Mouse (Mus musculus) urinary bladder, postnatal 10 days (tissue): Measurements from ENCODE around the gene Nobox.

ENCODE experiments used
- DNase-seq: peaks from one replicate; pipeline ENCODE4 v3.0.0; 2022; ENCODE audit warnings: low spot score

Nobox gene

GRCm38 (mm10) chr6:43274123-43274522 lies 35.2 kb downstream of the Nobox start:
- no peak for DNase-seq

- DNase-seq: no peak
Observed at GRCm38 (mm10) chr6:43272597-43272996, 36.8 kb downstream of the Nobox start.

- DNase-seq: no peak
Observed at GRCm38 (mm10) chr6:43266356-43266755, 43.0 kb downstream of the Nobox start.

DNA sequence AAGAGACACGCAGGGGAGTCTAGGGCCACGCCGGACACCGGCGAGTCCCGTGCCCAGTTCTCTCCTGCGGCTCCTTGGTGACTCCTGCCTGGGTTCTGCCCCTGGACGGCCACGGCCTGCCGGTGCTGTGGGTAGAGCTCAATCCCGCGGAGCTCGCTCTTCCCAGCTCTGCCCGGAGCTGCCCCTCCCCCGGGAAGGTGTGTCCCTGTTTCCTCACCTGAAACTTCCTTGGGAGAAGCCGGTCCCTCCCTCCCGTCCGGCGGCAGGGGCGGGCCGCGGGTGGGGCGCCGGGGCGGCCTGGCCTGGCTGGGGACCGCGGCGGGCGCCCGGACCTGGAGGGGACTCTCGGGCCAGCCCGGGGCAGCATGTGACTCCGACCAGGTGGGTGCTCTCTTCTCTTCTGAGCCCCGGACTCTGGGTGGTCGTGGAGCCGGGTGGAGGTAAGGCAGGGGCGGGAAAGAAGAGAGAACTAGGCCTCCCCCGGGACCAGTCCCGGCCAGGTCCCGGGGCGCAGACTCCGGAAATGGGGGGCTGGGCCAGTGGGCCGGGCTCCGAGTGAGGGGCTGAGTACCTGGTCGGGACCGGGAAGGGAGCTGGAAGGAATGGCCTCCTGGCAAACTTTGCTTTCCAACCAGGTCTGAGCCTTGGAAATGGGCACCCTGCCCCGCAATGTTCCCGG lies 43.9 kb downstream of the Nobox start, which contains the start of gene Arhgef5:
Gene Arhgef5 (plus strand): TSS at position 220 of the 679 bp plus-strand sequence.
- DNase-seq: peak; percentile 19

GRCm38 (mm10) chr6:43260756-43261155 lies 48.6 kb downstream of the Nobox start:
- DNase-seq: no peak

DNA sequence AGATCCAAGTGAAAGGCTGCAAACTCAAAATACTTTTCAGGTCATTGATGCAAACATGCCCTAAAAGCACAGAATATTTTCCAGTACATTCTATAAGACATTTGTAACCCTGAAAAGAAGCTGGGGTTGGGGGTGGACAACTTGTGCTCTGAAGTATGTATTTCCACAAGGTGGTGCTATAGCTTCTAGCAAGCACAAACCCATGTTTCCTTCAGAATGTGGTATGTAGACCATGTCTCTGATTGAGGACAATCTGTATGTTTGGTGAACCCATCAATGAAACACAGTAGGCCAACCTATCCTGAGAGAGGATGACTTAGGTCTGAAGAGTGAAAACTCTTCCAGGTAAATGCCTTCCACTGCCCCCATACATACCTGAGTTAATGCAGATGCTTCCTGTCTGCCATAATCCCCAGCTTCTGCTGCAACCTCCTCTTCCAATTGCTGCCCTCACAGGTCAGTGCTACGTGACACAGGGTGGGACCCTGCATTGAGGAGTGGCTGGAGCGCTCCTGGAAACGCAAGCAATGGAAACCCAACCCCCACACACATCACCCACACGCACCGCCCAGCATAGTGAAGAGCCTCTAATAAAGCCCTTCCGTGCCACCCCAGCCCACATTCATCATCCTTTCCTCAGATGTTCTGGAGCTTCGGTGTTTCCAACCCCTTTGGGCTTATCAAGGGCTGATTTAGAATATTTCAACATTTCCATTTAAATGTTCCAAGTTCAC lies 55.0 kb downstream of the Nobox start:
- DNase-seq: no peak
